Mouse (Mus musculus): ENCODE measurements around the gene Smdt1. TPM values are rescaled to one million over a fixed set of nuclear protein-coding genes. Genes with fewer than 3 reads are reported as not detected.

Smdt1 gene
- total and polyA plus RNA-seq, 2 experiments from 2014 or later: 431 to 440 TPM

- ATAC-seq (ENCODE audit: insufficient read depth, low read depth) (peak; percentile 18), DNase-seq (ENCODE audit: low spot score) (peak; percentile 75)
- no peak overlapping the region for H3K4me2 ChIP-seq (ENCODE audit: low read depth, low read length)
- H3K36me3 ChIP-seq (replicated peaks; ENCODE audit: control insufficient read depth, insufficient read depth, low read length): peaks cover 10% of the 10 kb centered on the region; the same call in 1 of the 2 replicates
- 67% methylated on average over 17 of the region's 17 CpGs for WGBS
- H3K9me3 ChIP-seq (replicated peaks; ENCODE audit: control insufficient read depth, low read length): no peaks in the 10 kb centered on the region
- peak overlapping the region; percentile 93 for H3K27ac ChIP-seq (ENCODE audit: low read depth)
- no peak overlapping the region for H3K9ac ChIP-seq (replicated peaks; ENCODE audit: low read depth, low read length)
- H3K4me3 ChIP-seq (ENCODE audit: low read depth, low read length): no peak overlapping the region
- TF ChIP-seq CTCF (IDR thresholded peaks at IDR 0.05; ENCODE audit: low read depth) (no peak), EP300 (IDR thresholded peaks at IDR 0.05; ENCODE audit: low read depth) (no peak)
- H3K4me1 ChIP-seq (ENCODE audit: control insufficient read depth, insufficient read depth): peaks cover 35% of the 10 kb centered on the region
- H3K27me3 ChIP-seq (ENCODE audit: control insufficient read depth, insufficient read depth, low read length): no peaks in the 10 kb centered on the region
Observed at GRCm38 (mm10) chr15:82376393-82377138, 37.8 kb downstream of the Smdt1 start.

GRCm38 (mm10) chr15:82377701-82378100 is 38.9 kb downstream of the Smdt1 start:
- no peak for TF ChIP-seq CTCF (IDR thresholded peaks at IDR 0.05; ENCODE audit: low read depth)
- no peak for TF ChIP-seq EP300 (IDR thresholded peaks at IDR 0.05; ENCODE audit: low read depth)
- no peak for DNase-seq (ENCODE audit: low spot score)

GRCm38 (mm10) chr15:82378261-82379180 is 39.8 kb downstream of the Smdt1 start:
- TF ChIP-seq EP300 (IDR thresholded peaks at IDR 0.05; ENCODE audit: low read depth) (no peak), CTCF (IDR thresholded peaks at IDR 0.05; ENCODE audit: low read depth) (no peak)
- Histone ChIP-seq H3K9ac (replicated peaks; ENCODE audit: low read depth, low read length) (no peak overlapping the region; the same call in 1 of the 2 replicates), H3K4me3 (ENCODE audit: low read depth, low read length) (peak overlapping the region; percentile 58; the same call in 1 of the 2 replicates)

More at GRCm38 (mm10) chr15:82377701-82378100, 38.9 kb downstream of the Smdt1 start:
- Histone ChIP-seq H3K9me3 (replicated peaks; ENCODE audit: control insufficient read depth, low read length) (no peaks in the 10 kb centered on the region), H3K4me2 (ENCODE audit: low read depth, low read length) (peak overlapping the region; percentile 80), H3K27me3 (ENCODE audit: control insufficient read depth, insufficient read depth, low read length) (no peaks in the 10 kb centered on the region), H3K4me3 (ENCODE audit: low read depth, low read length) (no peak overlapping the region), H3K27ac (ENCODE audit: low read depth) (peak overlapping the region; percentile 93), H3K4me1 (ENCODE audit: control insufficient read depth, insufficient read depth) (peaks cover 35% of the 10 kb centered on the region), H3K36me3 (replicated peaks; ENCODE audit: control insufficient read depth, insufficient read depth, low read length) (peaks cover 10% of the 10 kb centered on the region; the same call in 1 of the 2 replicates), H3K9ac (replicated peaks; ENCODE audit: low read depth, low read length) (no peak overlapping the region)
- ATAC-seq (ENCODE audit: insufficient read depth, low read depth): no peak
- 77% methylated on average over 5 of the region's 5 CpGs for WGBS

GRCm38 (mm10) chr15:82379511-82379870 is 40.7 kb downstream of the Smdt1 start:
- peaks cover 35% of the 10 kb centered on the region for H3K4me1 ChIP-seq (ENCODE audit: control insufficient read depth, insufficient read depth)
- H3K9ac ChIP-seq (replicated peaks; ENCODE audit: low read depth, low read length): peak overlapping the region; percentile 57
- peak overlapping the region; percentile 80 for H3K4me2 ChIP-seq (ENCODE audit: low read depth, low read length)
- DNase-seq (ENCODE audit: low spot score) (no peak), ATAC-seq (ENCODE audit: insufficient read depth, low read depth) (no peak; the same call in 1 of the 2 replicates)
- whole genome bisulfite sequencing: 25% methylated on average over 7 of the region's 7 CpGs
- H3K9me3 ChIP-seq (replicated peaks; ENCODE audit: control insufficient read depth, low read length): no peaks in the 10 kb centered on the region
- TF ChIP-seq EP300 (IDR thresholded peaks at IDR 0.05; ENCODE audit: low read depth): no peak
- TF ChIP-seq CTCF (IDR thresholded peaks at IDR 0.05; ENCODE audit: low read depth): no peak
- H3K27ac ChIP-seq (ENCODE audit: low read depth): peak overlapping the region; percentile 93
- H3K36me3 ChIP-seq (replicated peaks; ENCODE audit: control insufficient read depth, insufficient read depth, low read length): peaks cover 8% of the 10 kb centered on the region; the same call in 1 of the 2 replicates
- H3K4me3 ChIP-seq (ENCODE audit: low read depth, low read length): peak overlapping the region; percentile 58
- H3K27me3 ChIP-seq (ENCODE audit: control insufficient read depth, insufficient read depth, low read length): no peaks in the 10 kb centered on the region

More at GRCm38 (mm10) chr15:82378261-82379180, 39.8 kb downstream of the Smdt1 start:
- Histone ChIP-seq H3K4me2 (ENCODE audit: low read depth, low read length) (peak overlapping the region; percentile 80), H3K9me3 (replicated peaks; ENCODE audit: control insufficient read depth, low read length) (no peaks in the 10 kb centered on the region), H3K36me3 (replicated peaks; ENCODE audit: control insufficient read depth, insufficient read depth, low read length) (peaks cover 10% of the 10 kb centered on the region; the same call in 1 of the 2 replicates), H3K27ac (ENCODE audit: low read depth) (peak overlapping the region; percentile 93), H3K4me1 (ENCODE audit: control insufficient read depth, insufficient read depth) (peaks cover 35% of the 10 kb centered on the region), H3K27me3 (ENCODE audit: control insufficient read depth, insufficient read depth, low read length) (no peaks in the 10 kb centered on the region)
- peak; percentile 47 for DNase-seq (ENCODE audit: low spot score)
- no peak; the same call in 1 of the 2 replicates for ATAC-seq (ENCODE audit: insufficient read depth, low read depth)
- WGBS: 42% methylated on average over 15 of the region's 15 CpGs
